Mouse (Mus musculus): ENCODE measurements at regions not wholly inside any gene's neighbourhood (a gene's known extent, or its start where the extent isn't known, plus 50 kb on each side); places are given as distances from the start of the nearest gene placed in this dataset.

GRCm38 (mm10) chr14:105503806-105504205, 245.4 kb downstream of the Ndfip2 start:
- TF ChIP-seq POLR2A (IDR thresholded peaks at IDR 0.05; ENCODE audit: low read depth, low read length) (no peak), CTCF (IDR thresholded peaks at IDR 0.05; ENCODE audit: borderline replicate concordance, insufficient read depth, low read length) (no peak)

All from embryonic fibroblast, embryonic 13.5 days (primary cell).